Mouse (Mus musculus) midbrain, embryonic 15.5 days (tissue): ENCODE measurements around the gene Rasl10b. TPM values are rescaled to one million over a fixed set of nuclear protein-coding genes. Genes with fewer than 3 reads are reported as not detected.

ENCODE experiments used
- ATAC-seq: fragments of 200-750 bp; cut with Nextera tagmentation; replicated peaks from 2 replicates; pipeline ENCODE4 v1.8.0; 2017; ENCODE audit warnings: moderate TSS enrichment
- H3K27ac ChIP-seq: fragments of 300-500 bp; sonication (generic); 2 replicates; pipeline ENCODE4 v1.5.1; 2015; ENCODE audit warnings: mild to moderate bottlenecking, inconsistent platforms
- H3K27me3 ChIP-seq: fragments of 300-500 bp; sonication (generic); replicated peaks from 2 replicates; pipeline ENCODE4 v1.6.1; 2015; ENCODE audit warnings: inconsistent platforms
- H3K36me3 ChIP-seq: fragments of 300-500 bp; sonication (generic); replicated peaks from 2 replicates; pipeline ENCODE4 v1.6.1; 2015; ENCODE audit warnings: inconsistent platforms
- H3K4me1 ChIP-seq: fragments of 300-500 bp; sonication (generic); 2 replicates; pipeline ENCODE4 v1.6.1; 2015; ENCODE audit warnings: inconsistent platforms
- H3K4me2 ChIP-seq: fragments of 300-500 bp; sonication (generic); 2 replicates; pipeline ENCODE4 v1.6.1; 2015; ENCODE audit warnings: inconsistent platforms, mild to moderate bottlenecking, moderate library complexity
- H3K4me3 ChIP-seq: fragments of 300-500 bp; sonication (generic); 2 replicates; pipeline ENCODE4 v1.5.1; 2015; ENCODE audit warnings: mild to moderate bottlenecking, inconsistent platforms
- H3K9ac ChIP-seq: fragments of 300-500 bp; sonication (generic); 2 replicates; pipeline ENCODE4 v1.6.1; 2015; ENCODE audit warnings: mild to moderate bottlenecking, inconsistent platforms
- H3K9me3 ChIP-seq: fragments of 300-500 bp; sonication (generic); 2 replicates; pipeline ENCODE4 v1.6.1; 2016; ENCODE audit warnings: inconsistent platforms
- WGBS: fragments of 180-500 bp; shearing (Covaris S2); methylation state at CpG from one replicate; pipeline ENCODE4 v1.1.7; 2015; ENCODE audit warnings: mixed read lengths; 5-methylcytosine and 5-hydroxymethylcytosine counted together
- polyA plus RNA-seq: library from polyadenylated mRNA; unstranded; fragments of >200 nt; fragmentation: Nextera tagmentation; extraction: Ambion mirVana; gene quantifications from 2 replicates; pipeline ENCODE4 v1.2.1, GENCODE M21; 2015

The Rasl10b gene
- polyA plus RNA-seq, 1 experiment from 2014 or later: 43.2 TPM

- ATAC-seq: no peak
- Histone ChIP-seq H3K36me3 (no peaks in the 10 kb centered on the region), H3K9ac (no peak overlapping the region), H3K4me2 (no peak overlapping the region), H3K4me1 (peaks cover 3% of the 10 kb centered on the region; the same call in 1 of the 2 replicates), H3K4me3 (no peak overlapping the region), H3K9me3 (no peaks in the 10 kb centered on the region), H3K27ac (no peak overlapping the region), H3K27me3 (0 out of 2 replicates have a peak, but pooled peaks cover 8% of the 10 kb centered on the region)
- WGBS: 91% methylated on average over 10 of the region's 10 CpGs
These were observed 42.3 kb downstream of the Rasl10b start for GRCm38 (mm10) chr11:83451281-83451680.

GRCm38 (mm10) chr11:83454548-83454947 lies 45.6 kb downstream of the Rasl10b start:
- Histone ChIP-seq H3K4me1 (no peaks in the 10 kb centered on the region), H3K36me3 (no peaks in the 10 kb centered on the region), H3K27me3 (0 out of 2 replicates have a peak, but pooled peaks cover 6% of the 10 kb centered on the region), H3K4me3 (no peak overlapping the region), H3K4me2 (no peak overlapping the region), H3K27ac (no peak overlapping the region), H3K9ac (no peak overlapping the region), H3K9me3 (no peaks in the 10 kb centered on the region)
- 37% methylated on average over 4 of the region's 4 CpGs for WGBS
- ATAC-seq: no peak

GRCm38 (mm10) chr11:83455608-83456007 lies 46.7 kb downstream of the Rasl10b start:
- Histone ChIP-seq H3K9ac (no peak overlapping the region), H3K36me3 (no peaks in the 10 kb centered on the region), H3K27me3 (0 out of 2 replicates have a peak, but pooled peaks cover 10% of the 10 kb centered on the region), H3K4me3 (no peak overlapping the region), H3K9me3 (no peaks in the 10 kb centered on the region), H3K4me1 (no peaks in the 10 kb centered on the region), H3K4me2 (no peak overlapping the region), H3K27ac (no peak overlapping the region)
- ATAC-seq: no peak
- 79% methylated on average over 3 of the region's 3 CpGs for WGBS

GRCm38 (mm10) chr11:83457257-83457656 lies 48.3 kb downstream of the Rasl10b start:
- H3K27ac ChIP-seq: no peak overlapping the region
- peaks cover 19% of the 10 kb centered on the region for H3K27me3 ChIP-seq
- H3K4me3 ChIP-seq: no peak overlapping the region
- H3K9me3 ChIP-seq: no peaks in the 10 kb centered on the region
- no peak overlapping the region for H3K4me2 ChIP-seq
- H3K36me3 ChIP-seq: no peaks in the 10 kb centered on the region
- H3K9ac ChIP-seq: no peak overlapping the region
- no peak for ATAC-seq
- 21% methylated on average over 7 of the region's 7 CpGs for WGBS
- peaks cover under 1% of the 10 kb centered on the region; the same call in 1 of the 2 replicates for H3K4me1 ChIP-seq

- no peak for ATAC-seq
- H3K27me3 ChIP-seq: peaks cover 23% of the 10 kb centered on the region
- peaks cover 9% of the 10 kb centered on the region for H3K4me1 ChIP-seq
- H3K4me3 ChIP-seq: no peak overlapping the region
- H3K4me2 ChIP-seq: no peak overlapping the region
- H3K36me3 ChIP-seq: no peaks in the 10 kb centered on the region
- WGBS: 41% methylated on average over 9 of the region's 9 CpGs
- H3K9ac ChIP-seq: no peak overlapping the region
- H3K9me3 ChIP-seq: no peaks in the 10 kb centered on the region
- H3K27ac ChIP-seq: no peak overlapping the region
These were observed 49.1 kb downstream of the Rasl10b start for GRCm38 (mm10) chr11:83457912-83458601.

- Histone ChIP-seq H3K4me2 (peak overlapping the region; percentile 94; the same call in 1 of the 2 replicates), H3K9me3 (no peaks in the 10 kb centered on the region), H3K36me3 (no peaks in the 10 kb centered on the region), H3K27me3 (peaks cover 34% of the 10 kb centered on the region), H3K4me1 (peaks cover 12% of the 10 kb centered on the region), H3K4me3 (peak overlapping the region; percentile 48; the same call in 1 of the 2 replicates), H3K27ac (no peak overlapping the region), H3K9ac (no peak overlapping the region)
- 45% methylated on average over 10 of the region's 10 CpGs for WGBS
- no peak for ATAC-seq
These were observed 52.6 kb downstream of the Rasl10b start for GRCm38 (mm10) chr11:83461462-83462027.

- peaks cover 34% of the 10 kb centered on the region for H3K27me3 ChIP-seq
- WGBS: under 1% methylated on average over 40 of the region's 42 CpGs
- H3K9ac ChIP-seq: peak within 1 kb of the TSS; percentile 50
- peak within 1 kb of the TSS; percentile 48 for H3K4me3 ChIP-seq
- H3K27ac ChIP-seq: no peak within 1 kb of the TSS
- H3K36me3 ChIP-seq: no peaks in the 10 kb centered on the region
- H3K9me3 ChIP-seq: no peaks in the 10 kb centered on the region
- H3K4me2 ChIP-seq: peak within 1 kb of the TSS; percentile 94
- ATAC-seq: no peak; the same call in 1 of the 2 replicates
- peaks cover 12% of the 10 kb centered on the region for H3K4me1 ChIP-seq
These were observed 53.8 kb downstream of the Rasl10b start, which contains the start of gene Mmp28 for GRCm38 (mm10) chr11:83462711-83463244. Mmp28 (minus strand) TSS chr11:83463071.

- no peak for ATAC-seq
- Histone ChIP-seq H3K27ac (0 out of 2 replicates have a peak overlapping the region, but pooled peaks have one; percentile 28), H3K9me3 (no peaks in the 10 kb centered on the region), H3K4me1 (peaks cover 12% of the 10 kb centered on the region), H3K9ac (no peak overlapping the region), H3K36me3 (no peaks in the 10 kb centered on the region), H3K4me3 (no peak overlapping the region), H3K4me2 (no peak overlapping the region), H3K27me3 (peaks cover 33% of the 10 kb centered on the region)
- WGBS: 32% methylated on average over 2 of the region's 2 CpGs
These were observed 57.0 kb downstream of the Rasl10b start for GRCm38 (mm10) chr11:83465976-83466375.

GRCm38 (mm10) chr11:83467120-83467652 lies 58.2 kb downstream of the Rasl10b start:
- Histone ChIP-seq H3K4me1 (peaks cover 16% of the 10 kb centered on the region), H3K36me3 (no peaks in the 10 kb centered on the region), H3K27ac (no peak overlapping the region), H3K4me3 (no peak overlapping the region), H3K9ac (no peak overlapping the region), H3K27me3 (peaks cover 29% of the 10 kb centered on the region), H3K4me2 (no peak overlapping the region), H3K9me3 (no peaks in the 10 kb centered on the region)
- WGBS: 56% methylated on average over 11 of the region's 11 CpGs
- ATAC-seq: no peak

GRCm38 (mm10) chr11:83468765-83469164 lies 59.8 kb downstream of the Rasl10b start:
- H3K9me3 ChIP-seq: no peaks in the 10 kb centered on the region
- no peak overlapping the region for H3K4me2 ChIP-seq
- no peak for ATAC-seq
- H3K36me3 ChIP-seq: no peaks in the 10 kb centered on the region
- no peak overlapping the region for H3K27ac ChIP-seq
- H3K27me3 ChIP-seq: peaks cover 19% of the 10 kb centered on the region
- WGBS: 96% methylated on average over 3 of the region's 3 CpGs
- H3K9ac ChIP-seq: no peak overlapping the region
- H3K4me1 ChIP-seq: peaks cover 6% of the 10 kb centered on the region
- no peak overlapping the region for H3K4me3 ChIP-seq
